Mouse (Mus musculus): ENCODE data around the gene Foxf2. TPM values are rescaled to one million over a fixed set of nuclear protein-coding genes. Genes with fewer than 3 reads are reported as not detected.

Gene Foxf2
- polyA plus RNA-seq, 1 experiment from 2014 or later: 3.0 TPM

- WGBS: 17% methylated on average over 8 of the region's 8 CpGs
- peaks cover 36% of the 10 kb centered on the region for H3K4me1 ChIP-seq
- H3K36me3 ChIP-seq: no peaks in the 10 kb centered on the region
- 0 out of 2 replicates have a peak overlapping the region, but pooled peaks have one; percentile 25 for H3K9ac ChIP-seq
- H3K27me3 ChIP-seq: peaks cover 98% of the 10 kb centered on the region
- no peaks in the 10 kb centered on the region for H3K9me3 ChIP-seq
- H3K4me2 ChIP-seq (replicated peaks): peak overlapping the region; percentile 94
- no peak overlapping the region for H3K27ac ChIP-seq
- no peak for ATAC-seq (ENCODE audit: low FRiP score, low read depth)
- H3K4me3 ChIP-seq: peak overlapping the region; percentile 55
Observed at GRCm38 (mm10) chr13:31627864-31628690, 2.5 kb downstream of the Foxf2 start.

DNA sequence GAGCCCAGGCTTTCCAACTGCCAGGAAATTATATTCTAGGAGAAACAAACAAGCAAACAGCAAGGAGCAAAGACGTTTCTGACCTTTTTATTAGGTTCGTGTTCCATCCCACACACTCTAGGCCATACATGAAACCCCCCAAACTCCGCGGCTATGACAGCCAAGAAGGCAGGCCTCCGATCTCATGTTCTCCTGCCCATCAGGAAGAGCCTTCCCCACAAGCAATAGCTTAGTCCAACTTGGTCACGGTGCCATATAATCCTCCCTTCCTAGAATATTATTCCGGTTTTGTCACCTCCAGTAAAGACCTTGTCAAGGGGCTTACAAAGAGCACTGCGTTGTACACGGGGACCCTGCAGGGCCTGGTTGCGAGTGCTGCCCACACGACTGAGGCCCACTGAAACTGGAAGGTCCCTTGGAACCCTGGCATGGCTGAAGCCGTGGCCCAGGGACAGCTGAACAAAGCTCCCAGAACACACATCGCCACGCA is 3.1 kb downstream of the Foxf2 start:
- no peaks in the 10 kb centered on the region for H3K9me3 ChIP-seq
- 11% methylated on average over 14 of the region's 14 CpGs for WGBS
- no peaks in the 10 kb centered on the region for H3K36me3 ChIP-seq
- peak overlapping the region; percentile 55 for H3K4me3 ChIP-seq
- H3K9ac ChIP-seq: peak overlapping the region; percentile 59
- peak overlapping the region; percentile 68 for H3K4me2 ChIP-seq (replicated peaks)
- peaks cover 98% of the 10 kb centered on the region for H3K27me3 ChIP-seq
- no peak for ATAC-seq (ENCODE audit: low FRiP score, low read depth)
- no peak overlapping the region for H3K27ac ChIP-seq
- peaks cover 36% of the 10 kb centered on the region for H3K4me1 ChIP-seq

DNA sequence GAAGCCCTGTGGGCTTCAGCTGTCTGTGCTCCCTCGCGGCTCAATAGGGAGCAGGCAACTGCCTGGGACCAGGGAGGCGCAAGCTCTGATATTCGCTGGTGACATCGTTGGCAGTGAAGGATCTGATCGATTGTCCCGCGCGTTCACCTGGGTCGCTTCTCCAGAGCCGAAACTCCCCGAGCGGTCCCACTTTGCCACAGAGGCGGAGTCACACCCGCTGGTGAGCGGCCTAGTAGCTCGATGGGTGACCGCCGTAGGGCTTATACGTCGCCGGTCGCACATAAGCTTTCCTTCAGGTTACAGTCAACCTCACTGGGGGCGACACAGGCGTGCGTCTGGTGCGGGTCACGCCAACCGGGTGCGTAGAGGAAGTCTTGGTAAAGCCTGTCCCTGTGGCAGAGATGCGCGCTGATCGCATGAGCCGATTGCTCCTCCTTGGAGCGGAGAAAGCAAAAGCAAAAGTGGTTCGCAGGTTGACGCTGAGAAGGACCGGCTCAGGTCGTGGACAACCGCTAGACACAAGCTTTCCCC is 3.8 kb downstream of the Foxf2 start:
- peaks cover 94% of the 10 kb centered on the region for H3K27me3 ChIP-seq
- no peak overlapping the region for H3K27ac ChIP-seq
- peak overlapping the region; percentile 55 for H3K4me3 ChIP-seq
- peak overlapping the region; percentile 68 for H3K4me2 ChIP-seq (replicated peaks)
- WGBS: 1% methylated on average over 40 of the region's 40 CpGs
- H3K9ac ChIP-seq: peak overlapping the region; percentile 59
- H3K9me3 ChIP-seq: no peaks in the 10 kb centered on the region
- no peak for ATAC-seq (ENCODE audit: low FRiP score, low read depth)
- no peaks in the 10 kb centered on the region for H3K36me3 ChIP-seq
- peaks cover 36% of the 10 kb centered on the region for H3K4me1 ChIP-seq

GRCm38 (mm10) chr13:31630051-31630450 is 4.4 kb downstream of the Foxf2 start:
- peak overlapping the region; percentile 55 for H3K4me3 ChIP-seq
- H3K27ac ChIP-seq: no peak overlapping the region
- H3K4me1 ChIP-seq: peaks cover 32% of the 10 kb centered on the region
- H3K36me3 ChIP-seq: no peaks in the 10 kb centered on the region
- H3K27me3 ChIP-seq: peaks cover 87% of the 10 kb centered on the region
- peak overlapping the region; percentile 59; the same call in 1 of the 2 replicates for H3K9ac ChIP-seq
- peak overlapping the region; percentile 68 for H3K4me2 ChIP-seq (replicated peaks)
- 17% methylated on average over 12 of the region's 12 CpGs for WGBS
- ATAC-seq (ENCODE audit: low FRiP score, low read depth): no peak
- no peaks in the 10 kb centered on the region for H3K9me3 ChIP-seq

GRCm38 (mm10) chr13:31630551-31630950 is 4.9 kb downstream of the Foxf2 start:
- H3K4me3 ChIP-seq: peak overlapping the region; percentile 55; the same call in 1 of the 2 replicates
- whole genome bisulfite sequencing: 17% methylated on average over 10 of the region's 10 CpGs
- no peaks in the 10 kb centered on the region for H3K9me3 ChIP-seq
- no peak for ATAC-seq (ENCODE audit: low FRiP score, low read depth)
- no peak overlapping the region for H3K9ac ChIP-seq
- H3K4me2 ChIP-seq (replicated peaks): no peak overlapping the region
- peaks cover 83% of the 10 kb centered on the region for H3K27me3 ChIP-seq
- H3K27ac ChIP-seq: no peak overlapping the region
- peaks cover 27% of the 10 kb centered on the region for H3K4me1 ChIP-seq
- no peaks in the 10 kb centered on the region for H3K36me3 ChIP-seq

DNA sequence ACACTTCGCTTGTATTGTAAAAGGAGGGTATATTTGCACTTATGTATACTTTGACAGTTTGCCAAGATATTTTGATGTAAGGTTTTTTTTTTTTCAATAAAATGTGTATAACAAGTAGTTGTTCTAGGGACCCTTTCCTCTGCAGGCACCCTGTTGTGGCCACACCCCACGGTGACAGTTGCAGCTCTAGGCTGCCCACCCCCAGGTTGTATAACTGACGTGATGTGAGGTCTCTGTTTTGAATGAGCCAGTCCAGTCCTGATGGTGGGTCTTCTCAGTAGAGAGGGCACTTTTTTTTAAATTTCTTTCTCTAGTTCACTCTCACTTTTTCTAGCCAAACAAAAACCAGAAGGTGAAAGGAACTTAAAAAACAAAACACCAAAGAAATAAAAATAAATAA is 5.7 kb downstream of the Foxf2 start:
- Histone ChIP-seq H3K27me3 (peaks cover 77% of the 10 kb centered on the region), H3K9me3 (no peaks in the 10 kb centered on the region), H3K4me3 (no peak overlapping the region), H3K27ac (no peak overlapping the region), H3K4me1 (peaks cover 21% of the 10 kb centered on the region), H3K4me2 (replicated peaks) (no peak overlapping the region), H3K9ac (no peak overlapping the region), H3K36me3 (no peaks in the 10 kb centered on the region)
- no peak for ATAC-seq (ENCODE audit: low FRiP score, low read depth)
- 25% methylated on average over 3 of the region's 3 CpGs for WGBS

DNA sequence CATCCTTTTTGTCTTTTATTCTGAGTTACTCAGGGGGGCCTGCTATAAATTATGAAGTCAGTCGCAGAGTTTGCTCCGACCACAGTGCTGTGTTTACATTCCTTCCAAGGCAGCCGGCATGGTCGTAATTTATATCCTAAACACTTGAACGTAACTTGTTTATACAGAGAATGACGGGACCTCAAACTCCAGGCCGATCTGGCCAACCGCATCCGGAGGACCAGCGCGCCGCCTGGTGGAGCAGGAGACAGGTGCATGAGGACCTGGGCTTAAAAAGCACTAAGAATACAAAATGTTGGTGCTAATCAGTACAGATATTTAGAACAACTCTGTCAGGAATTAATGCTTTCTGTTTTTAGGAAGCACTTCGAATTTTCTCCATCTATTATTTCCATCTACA is 6.8 kb downstream of the Foxf2 start:
- 0 out of 2 replicates have a peak, but pooled peaks have one; percentile 54 for ATAC-seq (ENCODE audit: low FRiP score, low read depth)
- H3K9me3 ChIP-seq: no peaks in the 10 kb centered on the region
- H3K36me3 ChIP-seq: no peaks in the 10 kb centered on the region
- H3K27me3 ChIP-seq: peaks cover 68% of the 10 kb centered on the region
- H3K4me3 ChIP-seq: no peak overlapping the region
- peak overlapping the region; percentile 25; the same call in 1 of the 2 replicates for H3K4me2 ChIP-seq (replicated peaks)
- no peak overlapping the region for H3K27ac ChIP-seq
- H3K9ac ChIP-seq: no peak overlapping the region
- peaks cover 12% of the 10 kb centered on the region for H3K4me1 ChIP-seq
- under 1% methylated on average over 13 of the region's 13 CpGs for WGBS

GRCm38 (mm10) chr13:31633259-31633658 is 7.6 kb downstream of the Foxf2 start:
- no peak for ATAC-seq (ENCODE audit: low FRiP score, low read depth)
- Histone ChIP-seq H3K9me3 (no peaks in the 10 kb centered on the region), H3K27ac (no peak overlapping the region), H3K36me3 (no peaks in the 10 kb centered on the region), H3K4me3 (no peak overlapping the region), H3K9ac (no peak overlapping the region), H3K4me2 (replicated peaks) (no peak overlapping the region), H3K4me1 (peaks cover 12% of the 10 kb centered on the region), H3K27me3 (peaks cover 60% of the 10 kb centered on the region)
- 71% methylated on average over 4 of the region's 4 CpGs for whole genome bisulfite sequencing

- H3K4me2 ChIP-seq (replicated peaks): no peak overlapping the region
- no peaks in the 10 kb centered on the region for H3K9me3 ChIP-seq
- no peak overlapping the region for H3K4me3 ChIP-seq
- peaks cover 40% of the 10 kb centered on the region for H3K27me3 ChIP-seq
- no peaks in the 10 kb centered on the region for H3K36me3 ChIP-seq
- H3K4me1 ChIP-seq: no peaks in the 10 kb centered on the region
- no peak for ATAC-seq (ENCODE audit: low FRiP score, low read depth)
- H3K27ac ChIP-seq: no peak overlapping the region
- WGBS: 61% methylated on average over 4 of the region's 4 CpGs
- no peak overlapping the region for H3K9ac ChIP-seq
Observed at GRCm38 (mm10) chr13:31635546-31635945, 9.9 kb downstream of the Foxf2 start.

DNA sequence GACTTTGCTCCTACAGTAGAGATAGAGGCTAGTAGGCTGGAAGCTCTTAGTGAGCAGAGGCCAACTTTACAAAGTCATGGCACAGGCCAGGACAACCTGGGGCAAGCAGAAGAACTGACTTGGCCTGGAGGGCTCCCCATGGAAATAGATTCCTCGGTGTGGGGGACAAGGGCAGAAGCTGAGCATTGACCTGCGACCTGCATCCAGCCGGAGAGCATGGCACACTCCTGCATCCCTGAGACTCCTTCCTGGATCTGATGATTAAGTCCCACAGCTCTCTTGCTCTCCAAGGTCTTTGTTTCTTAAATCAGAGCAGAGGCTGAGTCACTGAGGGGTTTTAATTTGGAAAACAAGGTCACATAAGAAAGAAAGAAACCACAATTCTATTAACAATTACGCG is 15.9 kb downstream of the Foxf2 start:
- no peak overlapping the region for H3K27ac ChIP-seq
- WGBS: 86% methylated on average over 5 of the region's 5 CpGs

DNA sequence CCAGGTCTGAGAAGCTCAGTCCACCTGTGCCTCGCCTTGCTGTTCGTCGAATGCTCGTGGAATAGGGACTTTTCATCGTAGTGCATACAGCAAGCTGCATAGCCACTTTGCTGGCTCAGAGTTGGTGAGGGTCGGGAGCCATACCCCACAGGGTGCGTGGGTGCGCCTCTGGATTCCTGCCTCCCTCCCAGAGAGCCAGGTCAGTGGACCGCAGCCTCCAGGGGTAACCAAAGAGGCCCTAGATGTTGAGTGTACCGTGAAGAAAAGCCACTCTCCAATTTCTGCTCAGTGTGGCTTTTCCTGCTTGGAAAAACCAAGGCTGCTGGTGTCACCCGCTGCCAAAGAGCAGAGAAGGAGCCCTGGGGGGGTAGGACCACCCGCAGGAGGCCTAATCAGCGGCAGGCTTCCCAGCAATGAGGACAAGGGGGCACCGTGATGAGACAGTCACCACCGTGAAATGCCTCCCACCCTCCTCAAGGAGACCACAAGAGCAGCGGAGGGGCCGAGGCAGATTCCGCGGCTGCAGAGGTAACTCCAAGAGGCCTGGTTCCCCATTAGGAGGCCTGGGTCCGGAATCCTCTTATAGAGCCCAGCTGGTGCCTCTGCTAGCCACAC is 26.6 kb downstream of the Foxf2 start:
- ATAC-seq (ENCODE audit: low FRiP score, low read depth): no peak
- H3K27me3 ChIP-seq: peaks cover 5% of the 10 kb centered on the region; the same call in 1 of the 2 replicates
- no peak overlapping the region for H3K4me3 ChIP-seq
- 80% methylated on average over 20 of the region's 20 CpGs for WGBS
- no peak overlapping the region for H3K27ac ChIP-seq
- no peaks in the 10 kb centered on the region for H3K9me3 ChIP-seq
- no peaks in the 10 kb centered on the region for H3K36me3 ChIP-seq
- H3K4me1 ChIP-seq: no peaks in the 10 kb centered on the region
- no peak overlapping the region for H3K9ac ChIP-seq
- H3K4me2 ChIP-seq (replicated peaks): no peak overlapping the region

More for the DNA sequence above, 15.9 kb downstream of the Foxf2 start:
- 0 out of 2 replicates have a peak, but pooled peaks cover 5% of the 10 kb centered on the region for H3K9me3 ChIP-seq
- H3K27me3 ChIP-seq: peaks cover 31% of the 10 kb centered on the region; the same call in 1 of the 2 replicates
- no peaks in the 10 kb centered on the region for H3K36me3 ChIP-seq
- H3K4me1 ChIP-seq: peaks cover 6% of the 10 kb centered on the region; the same call in 1 of the 2 replicates
- no peak overlapping the region for H3K9ac ChIP-seq
- no peak overlapping the region for H3K4me2 ChIP-seq (replicated peaks)
- no peak overlapping the region for H3K4me3 ChIP-seq
- ATAC-seq (ENCODE audit: low FRiP score, low read depth): no peak

DNA sequence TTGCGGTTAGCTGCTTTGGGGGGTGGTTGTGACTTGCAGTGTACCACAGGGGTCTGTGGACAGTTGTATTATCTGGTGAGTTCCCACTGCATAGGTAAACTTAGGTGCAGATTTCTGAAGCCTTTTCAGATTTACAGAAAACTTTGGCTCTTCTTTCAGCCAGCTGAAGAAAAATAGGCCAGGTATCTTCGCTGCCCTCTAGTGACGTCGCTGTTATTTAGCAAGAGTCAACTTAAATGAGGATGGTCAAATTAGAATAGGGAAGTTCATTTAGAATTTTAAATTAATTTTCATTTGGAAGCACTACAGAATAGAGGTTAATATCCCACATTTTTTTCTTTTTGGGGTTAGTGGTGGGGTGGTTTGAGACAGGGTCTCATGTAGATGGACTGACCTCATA is 30.6 kb downstream of the Foxf2 start:
- Histone ChIP-seq H3K4me1 (no peaks in the 10 kb centered on the region; the same call in 1 of the 2 replicates), H3K27me3 (peaks cover 18% of the 10 kb centered on the region), H3K9me3 (no peaks in the 10 kb centered on the region), H3K4me2 (replicated peaks) (no peak overlapping the region), H3K4me3 (no peak overlapping the region), H3K9ac (no peak overlapping the region), H3K27ac (no peak overlapping the region), H3K36me3 (no peaks in the 10 kb centered on the region)
- WGBS: 62% methylated on average over 4 of the region's 4 CpGs
- no peak for ATAC-seq (ENCODE audit: low FRiP score, low read depth)
